8 mouse cellular contexts compared by ENCODE assay signal in the genomic region with DNA sequence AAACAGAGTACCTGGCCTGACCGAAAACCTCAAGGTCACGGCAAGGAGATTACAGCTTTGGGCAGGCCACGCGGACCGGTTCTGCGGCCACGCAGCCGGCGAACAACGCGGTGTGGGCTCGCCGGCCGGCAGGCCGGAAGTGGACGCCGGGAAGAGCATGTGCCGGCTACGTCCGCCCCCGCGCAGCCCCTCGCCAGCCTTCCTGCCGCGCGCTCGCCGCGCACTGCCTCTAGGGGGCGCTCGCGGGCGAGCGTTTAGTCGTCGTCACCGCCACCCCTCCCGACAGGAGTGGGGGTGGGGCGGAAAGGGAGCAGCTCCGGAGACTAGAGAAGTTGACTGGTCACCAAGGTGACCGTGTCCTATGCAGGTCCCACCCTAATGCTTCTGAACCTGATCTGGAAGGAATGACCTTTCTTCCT. TPM values are rescaled to one million over a fixed set of nuclear protein-coding genes. Genes with fewer than 3 reads are reported as not detected.
A peak's percentile ranks its signal among the peaks of the same experiment; 100 is the strongest.
DNase-seq lines count a peak whose midpoint lies in the region; ATAC-seq and TF ChIP-seq lines count a peak whose summit lies in the region.

No protein-coding gene starts in this region.

- peak; percentile 47 for ATAC-seq in inflammation-experienced regulatory T-cells, adult 6 months
- peak; percentile 78 for ATAC-seq in megakaryocyte progenitor cell, adult 5-6 weeks (replicated peaks; ENCODE audit: poor library complexity)

- peak overlapping the region; percentile 90 for H3K4me3 ChIP-seq in cortical plate, adult 2 months (ENCODE audit: insufficient read depth, low read length)

- no peak for TF ChIP-seq POLR2A in cortical plate, adult 2 months (IDR thresholded peaks at IDR 0.05; ENCODE audit: extremely low read depth, insufficient read depth, low read length)

- intact Hi-C loops in left cerebral cortex, postnatal 10 days (cut with DNase I), result no loop called here

- TF ChIP-seq CTCF in cortical plate, adult 2 months (IDR thresholded peaks at IDR 0.05; ENCODE audit: extremely low read depth, insufficient read depth, low read length), result peak; percentile 25

- peak overlapping the region; percentile 94 for H3K27ac ChIP-seq in cortical plate, adult 2 months (ENCODE audit: insufficient read depth, low read length)

- H3K4me1 ChIP-seq in cortical plate, adult 2 months (ENCODE audit: control insufficient read depth, insufficient read depth, low read length), result no peaks in the 10 kb centered on the region

- peak; percentile 91 for DNase-seq in ZHBTc4 (ENCODE audit: low read depth, low spot score)
- peak; percentile 86 for DNase-seq in gastrocnemius, postnatal 10 days
- DNase-seq in left cerebral cortex, postnatal 10 days (ENCODE audit: extremely low spot score in 1 of 2, low spot score in 2 of 2), result peak; percentile 56 to 89
- peak; percentile 86 to 89 for DNase-seq in right cerebral cortex, postnatal 10 days (ENCODE audit: low spot score in 2 of 2)
- DNase-seq in urinary bladder, postnatal 14 days (ENCODE audit: low spot score), result peak; percentile 78

RNA-seq across cellular contexts. Expression of a gene that starts 0.7 kb away (rescaled TPM):
- 418 and 428 TPM in 2 replicates for polyA plus RNA-seq in cortical plate, adult 2 months (2012; rRNA removed)
- 100 to 1,000 TPM; 217 to 231 TPM for total RNA-seq in gastrocnemius, postnatal 10 days (2021)
- 1,000 to 10,000 TPM; 1,142 to 1,516 (median 1,275) TPM for polyA plus RNA-seq in inflammation-experienced regulatory T-cells, adult 6 months (2017; shearing (Covaris generic))
- total RNA-seq in left cerebral cortex, postnatal 10 days (2021), result 100 to 1,000 TPM; 328 to 349 TPM
- total RNA-seq in megakaryocyte progenitor cell, adult 5-6 weeks (2015), result 1,266 and 1,295 TPM in 2 replicates
- total RNA-seq in megakaryocyte progenitor cell, adult 5-6 weeks (2017), result 902 and 1,027 TPM in 2 replicates

RNA-seq across cellular contexts. Expression of a gene that starts 52.7 kb away (rescaled TPM):
- polyA plus RNA-seq in cortical plate, adult 2 months (2012; rRNA removed), result 0.44 and 0.81 TPM in 2 replicates
- total RNA-seq in gastrocnemius, postnatal 10 days (2021), result under 1 TPM; 0.40 to 0.41 TPM
- under 1 TPM in 2 of 3 experiments, not detected in 1; 0.47 to 0.50 TPM for polyA plus RNA-seq in inflammation-experienced regulatory T-cells, adult 6 months (2017; shearing (Covaris generic))
- not detected for total RNA-seq in left cerebral cortex, postnatal 10 days (2021)
- total RNA-seq in megakaryocyte progenitor cell, adult 5-6 weeks (2015), result 3.1 and 3.2 TPM in 2 replicates
- 0.74 and 1.8 TPM in 2 replicates for total RNA-seq in megakaryocyte progenitor cell, adult 5-6 weeks (2017)

Comparison
In these comparisons a context has a peak if more than half of its experiments do, and no peak if none do; other contexts are left out.
1. Peak in every context shown above with its lines: DNase-seq, ATAC-seq, H3K4me3 ChIP-seq and H3K27ac ChIP-seq.